In genomic region chr6:49119462-49120135, GRCm38 (mm10) we compare ENCODE assay signal across 16 mouse cellular contexts. TPM values are rescaled to one million over a fixed set of nuclear protein-coding genes. Genes with fewer than 3 reads are reported as not detected.
A peak's percentile ranks its signal among the peaks of the same experiment; 100 is the strongest.
DNase-seq lines count a peak whose midpoint lies in the region; ATAC-seq and TF ChIP-seq lines count a peak whose summit lies in the region.
"Had no signal": no experiment of that assay in that cellular context is flagged by ENCODE, and none has a peak within 500 bp of the region (broad histone marks: within the 10 kb centered on the region; RNA-seq: fewer than 3 reads in every experiment).

No protein-coding gene starts in this region.

- ATAC-seq in heart, postnatal 0 days (ENCODE audit: insufficient read depth, low read depth) = no peak
- no peak for ATAC-seq in heart, embryonic 11.5 days (replicated peaks; ENCODE audit: insufficient number of reproducible peaks, low FRiP score, low TSS enrichment)
- no peak for ATAC-seq in midbrain, embryonic 14.5 days (ENCODE audit: low FRiP score, low TSS enrichment)
- no peak for ATAC-seq in stomach, embryonic 15.5 days (ENCODE audit: insufficient read depth, low FRiP score, low read depth)
- no peak for ATAC-seq in kidney, embryonic 14.5 days (ENCODE audit: low FRiP score, low TSS enrichment)
- no peak for ATAC-seq in midbrain, embryonic 16.5 days
- ATAC-seq: inflammation-experienced regulatory T-cells, adult 6 months had no signal

- no peak for TF ChIP-seq EP300 in heart, postnatal 0 days (IDR thresholded peaks at IDR 0.05; ENCODE audit: low read depth)

- no peak for TF ChIP-seq CTCF in heart, postnatal 0 days (IDR thresholded peaks at IDR 0.05; ENCODE audit: low read depth)

- DNase-seq in heart, postnatal 0 days (ENCODE audit: low spot score) = no peak
- no peak for DNase-seq in midbrain, embryonic 14.5 days
- DNase-seq in midbrain, embryonic 10.5 days (ENCODE audit: low spot score) = no peak
- DNase-seq: gastrocnemius, postnatal 36 days; kidney, postnatal 14 days; layer of hippocampus, adult 9-11 months; liver; right cerebral cortex, adult 18-20 months; spleen, adult 18-20 months had no signal

- H3K9me3 ChIP-seq in heart, postnatal 0 days (replicated peaks; ENCODE audit: control insufficient read depth, low read length) = 0 out of 2 replicates have a peak, but pooled peaks cover 5% of the 10 kb centered on the region
- no peaks in the 10 kb centered on the region for H3K9me3 ChIP-seq in heart, embryonic 11.5 days (replicated peaks; ENCODE audit: control insufficient read depth, low read length)
- H3K9me3 ChIP-seq in midbrain, embryonic 14.5 days (ENCODE audit: control insufficient read depth, low read length) = no peaks in the 10 kb centered on the region
- H3K9me3 ChIP-seq in midbrain, embryonic 10.5 days (replicated peaks) = no peaks in the 10 kb centered on the region
- H3K9me3 ChIP-seq in stomach, embryonic 15.5 days = no peaks in the 10 kb centered on the region
- H3K9me3 ChIP-seq in kidney, embryonic 14.5 days (ENCODE audit: control insufficient read depth, low read length) = no peaks in the 10 kb centered on the region
- peaks cover 5% of the 10 kb centered on the region; the same call in 1 of the 2 replicates for H3K9me3 ChIP-seq in midbrain, embryonic 16.5 days (replicated peaks; ENCODE audit: control insufficient read depth, low read length, poor library complexity, severe bottlenecking)
- H3K9me3 ChIP-seq: embryonic facial prominence, embryonic 15.5 days; heart, embryonic 15.5 days had no signal

- no peak overlapping the region for H3K4me3 ChIP-seq in heart, postnatal 0 days (ENCODE audit: low read depth, low read length)
- no peak overlapping the region for H3K4me3 ChIP-seq in heart, embryonic 11.5 days (ENCODE audit: low read depth, low read length)
- no peak overlapping the region for H3K4me3 ChIP-seq in midbrain, embryonic 14.5 days (replicated peaks; ENCODE audit: low read depth, low read length)
- no peak overlapping the region for H3K4me3 ChIP-seq in midbrain, embryonic 10.5 days
- H3K4me3 ChIP-seq in stomach, embryonic 15.5 days (replicated peaks) = no peak overlapping the region
- H3K4me3 ChIP-seq in kidney, embryonic 14.5 days (ENCODE audit: low read length) = no peak overlapping the region
- H3K4me3 ChIP-seq in midbrain, embryonic 16.5 days (ENCODE audit: low read depth, low read length) = no peak overlapping the region
- H3K4me3 ChIP-seq: embryonic facial prominence, embryonic 15.5 days; heart, embryonic 15.5 days had no signal

- H3K9ac ChIP-seq in heart, postnatal 0 days (replicated peaks; ENCODE audit: low read depth, low read length) = no peak overlapping the region
- H3K9ac ChIP-seq in heart, embryonic 11.5 days (ENCODE audit: low read depth, low read length) = no peak overlapping the region
- H3K9ac ChIP-seq in midbrain, embryonic 14.5 days (replicated peaks; ENCODE audit: low read length) = no peak overlapping the region
- H3K9ac ChIP-seq in stomach, embryonic 15.5 days = no peak overlapping the region
- H3K9ac ChIP-seq in kidney, embryonic 14.5 days (ENCODE audit: low read depth, low read length) = no peak overlapping the region
- no peak overlapping the region for H3K9ac ChIP-seq in midbrain, embryonic 16.5 days (ENCODE audit: low read depth, low read length)
- H3K9ac ChIP-seq: embryonic facial prominence, embryonic 15.5 days; heart, embryonic 15.5 days had no signal

- 50% methylated on average over 1 of the region's 1 CpGs for WGBS in heart, postnatal 0 days
- WGBS in heart, embryonic 11.5 days (ENCODE audit: insufficient replicate concordance) = 85% methylated on average over 1 of the region's 1 CpGs
- 83% methylated on average over 1 of the region's 1 CpGs for WGBS in midbrain, embryonic 14.5 days
- 83% methylated on average over 1 of the region's 1 CpGs for whole genome bisulfite sequencing in midbrain, embryonic 10.5 days
- 55% methylated on average over 1 of the region's 1 CpGs for WGBS in stomach, embryonic 15.5 days
- WGBS in kidney, embryonic 14.5 days = 68% methylated on average over 1 of the region's 1 CpGs
- WGBS in midbrain, embryonic 16.5 days = 78% methylated on average over 1 of the region's 1 CpGs

- no peaks in the 10 kb centered on the region for H3K4me1 ChIP-seq in heart, postnatal 0 days (ENCODE audit: control insufficient read depth, insufficient read depth)
- no peaks in the 10 kb centered on the region for H3K4me1 ChIP-seq in heart, embryonic 11.5 days (ENCODE audit: control insufficient read depth, insufficient read depth, low read length)
- H3K4me1 ChIP-seq in midbrain, embryonic 14.5 days (ENCODE audit: control insufficient read depth, insufficient read depth, low read length) = no peaks in the 10 kb centered on the region
- no peaks in the 10 kb centered on the region for H3K4me1 ChIP-seq in midbrain, embryonic 10.5 days
- H3K4me1 ChIP-seq in stomach, embryonic 15.5 days = no peaks in the 10 kb centered on the region; the same call in 1 of the 2 replicates
- no peaks in the 10 kb centered on the region for H3K4me1 ChIP-seq in kidney, embryonic 14.5 days (ENCODE audit: control insufficient read depth, insufficient read depth, low read length)
- no peaks in the 10 kb centered on the region for H3K4me1 ChIP-seq in midbrain, embryonic 16.5 days (ENCODE audit: control insufficient read depth, insufficient read depth, low read length)

- H3K27me3 ChIP-seq in heart, postnatal 0 days (ENCODE audit: control insufficient read depth, insufficient read depth, low read length) = no peaks in the 10 kb centered on the region
- H3K27me3 ChIP-seq in heart, embryonic 11.5 days (ENCODE audit: control insufficient read depth, insufficient read depth, low read length) = no peaks in the 10 kb centered on the region
- no peaks in the 10 kb centered on the region for H3K27me3 ChIP-seq in midbrain, embryonic 14.5 days (ENCODE audit: control insufficient read depth, insufficient read depth, low read length)
- no peaks in the 10 kb centered on the region for H3K27me3 ChIP-seq in midbrain, embryonic 10.5 days (ENCODE audit: low read depth, poor library complexity, severe bottlenecking)
- H3K27me3 ChIP-seq in stomach, embryonic 15.5 days (replicated peaks) = no peaks in the 10 kb centered on the region
- no peaks in the 10 kb centered on the region for H3K27me3 ChIP-seq in kidney, embryonic 14.5 days (ENCODE audit: control insufficient read depth, insufficient read depth, low read length)
- no peaks in the 10 kb centered on the region for H3K27me3 ChIP-seq in midbrain, embryonic 16.5 days (ENCODE audit: control insufficient read depth, insufficient read depth, low read depth, low read length)
- H3K27me3 ChIP-seq: embryonic facial prominence, embryonic 15.5 days; heart, embryonic 15.5 days had no signal

- H3K36me3 ChIP-seq in heart, postnatal 0 days (replicated peaks; ENCODE audit: control insufficient read depth, insufficient read depth, low read length) = peaks cover 17% of the 10 kb centered on the region; the same call in 1 of the 2 replicates
- H3K36me3 ChIP-seq in heart, embryonic 11.5 days (ENCODE audit: control insufficient read depth, insufficient read depth, low read length) = peaks cover 2% of the 10 kb centered on the region; the same call in 1 of the 2 replicates
- H3K36me3 ChIP-seq in midbrain, embryonic 14.5 days (ENCODE audit: control insufficient read depth, insufficient read depth, low read length) = peaks cover 7% of the 10 kb centered on the region
- peaks cover 74% of the 10 kb centered on the region for H3K36me3 ChIP-seq in midbrain, embryonic 10.5 days
- no peaks in the 10 kb centered on the region for H3K36me3 ChIP-seq in stomach, embryonic 15.5 days
- peaks cover 21% of the 10 kb centered on the region for H3K36me3 ChIP-seq in kidney, embryonic 14.5 days (ENCODE audit: control insufficient read depth, insufficient read depth, low read length)
- H3K36me3 ChIP-seq in midbrain, embryonic 16.5 days (ENCODE audit: control insufficient read depth, insufficient read depth, low read length) = no peaks in the 10 kb centered on the region

- no peak overlapping the region for H3K4me2 ChIP-seq in heart, postnatal 0 days (ENCODE audit: low read depth, low read length)
- no peak overlapping the region for H3K4me2 ChIP-seq in heart, embryonic 11.5 days
- H3K4me2 ChIP-seq in midbrain, embryonic 14.5 days (ENCODE audit: low read length) = no peak overlapping the region
- no peak overlapping the region for H3K4me2 ChIP-seq in stomach, embryonic 15.5 days
- no peak overlapping the region for H3K4me2 ChIP-seq in kidney, embryonic 14.5 days (replicated peaks; ENCODE audit: low read depth, low read length)
- no peak overlapping the region for H3K4me2 ChIP-seq in midbrain, embryonic 16.5 days (ENCODE audit: low read length)
- H3K4me2 ChIP-seq: embryonic facial prominence, embryonic 15.5 days; heart, embryonic 15.5 days had no signal

- H3K27ac ChIP-seq in heart, postnatal 0 days (ENCODE audit: low read depth) = peak overlapping the region; percentile 5
- H3K27ac ChIP-seq in heart, embryonic 11.5 days (ENCODE audit: low read depth, low read length) = no peak overlapping the region
- 0 out of 2 replicates have a peak overlapping the region, but pooled peaks have one; percentile 8 for H3K27ac ChIP-seq in midbrain, embryonic 14.5 days (replicated peaks; ENCODE audit: low read depth, low read length)
- no peak overlapping the region for H3K27ac ChIP-seq in midbrain, embryonic 10.5 days (replicated peaks)
- H3K27ac ChIP-seq in stomach, embryonic 15.5 days = peak overlapping the region; percentile 8; the same call in 1 of the 2 replicates
- no peak overlapping the region for H3K27ac ChIP-seq in kidney, embryonic 14.5 days (ENCODE audit: low read depth, low read length)
- H3K27ac ChIP-seq in midbrain, embryonic 16.5 days (ENCODE audit: low read length) = no peak overlapping the region
- H3K27ac ChIP-seq: embryonic facial prominence, embryonic 15.5 days; heart, embryonic 15.5 days had no signal

RNA-seq across cellular contexts. Expression of gene Malsu1, which starts 46.0 kb away (rescaled TPM):
- total RNA-seq in heart, postnatal 0 days (2014; rRNA removed; ENCODE audit: low replicate concordance) = 20.0 and 35.3 TPM in 2 replicates
- polyA plus RNA-seq in heart, postnatal 0 days (2015; fragmentation: Nextera tagmentation; extraction: Ambion mirVana) = 97.6 and 105 TPM in 2 replicates
- 52.3 and 54.5 TPM in 2 replicates for polyA plus RNA-seq in heart, embryonic 11.5 days (2014; fragmentation: Nextera tagmentation; extraction: Ambion mirVana)
- 62.7 and 78.8 TPM in 2 replicates for polyA plus RNA-seq in midbrain, embryonic 14.5 days (2014; fragmentation: Nextera tagmentation; extraction: Ambion mirVana)
- polyA plus RNA-seq in midbrain, embryonic 10.5 days (2016; fragmentation: Nextera tagmentation; extraction: Ambion mirVana) = 65.0 and 71.1 TPM in 2 replicates
- 69.0 and 76.9 TPM in 2 replicates for polyA plus RNA-seq in stomach, embryonic 15.5 days (2015; fragmentation: Nextera tagmentation; extraction: Ambion mirVana)
- polyA plus RNA-seq in kidney, embryonic 14.5 days (2014; fragmentation: Nextera tagmentation; extraction: Ambion mirVana) = 75.1 and 84.5 TPM in 2 replicates
- 61.6 and 69.4 TPM in 2 replicates for polyA plus RNA-seq in midbrain, embryonic 16.5 days (2015; fragmentation: Nextera tagmentation; extraction: Ambion mirVana)

Comparison
In these comparisons a context has a peak if more than half of its experiments do, and no peak if none do; other contexts are left out.
1. H3K27ac ChIP-seq: peak in heart, postnatal 0 days (single experiment), midbrain, embryonic 14.5 days (single experiment) and stomach, embryonic 15.5 days (single experiment); none in heart, embryonic 11.5 days (single experiment), midbrain, embryonic 10.5 days (single experiment), kidney, embryonic 14.5 days (single experiment) and midbrain, embryonic 16.5 days (single experiment).